Mouse (Mus musculus): ENCODE results near the gene Otulinl. TPM values are rescaled to one million over a fixed set of nuclear protein-coding genes. Genes with fewer than 3 reads are reported as not detected.
"Not testable (repeated sequence)": the region's sequence is repeated elsewhere in the genome, so short reads cannot be mapped to it uniquely, and the experiment has no call there.

Otulinl gene
- total RNA-seq (2021): 1 to 10 TPM; 7.6 to 8.4 TPM
- long read RNA-seq, experiment 1, transcript Otulinl-202 (8 exons, 2,950 nt): major isoform, 9 of 14 reads
- long read RNA-seq, experiment 1, partial matches to known transcripts: 1 of 14 reads
- long read RNA-seq, experiment 1, other reads (novel, unspliced or antisense): 3 of 14 reads
- long read RNA-seq, experiment 2, partial matches to known transcripts: 0 of 4 reads
- long read RNA-seq, experiment 2, other reads (novel, unspliced or antisense): 0 of 4 reads

DNA sequence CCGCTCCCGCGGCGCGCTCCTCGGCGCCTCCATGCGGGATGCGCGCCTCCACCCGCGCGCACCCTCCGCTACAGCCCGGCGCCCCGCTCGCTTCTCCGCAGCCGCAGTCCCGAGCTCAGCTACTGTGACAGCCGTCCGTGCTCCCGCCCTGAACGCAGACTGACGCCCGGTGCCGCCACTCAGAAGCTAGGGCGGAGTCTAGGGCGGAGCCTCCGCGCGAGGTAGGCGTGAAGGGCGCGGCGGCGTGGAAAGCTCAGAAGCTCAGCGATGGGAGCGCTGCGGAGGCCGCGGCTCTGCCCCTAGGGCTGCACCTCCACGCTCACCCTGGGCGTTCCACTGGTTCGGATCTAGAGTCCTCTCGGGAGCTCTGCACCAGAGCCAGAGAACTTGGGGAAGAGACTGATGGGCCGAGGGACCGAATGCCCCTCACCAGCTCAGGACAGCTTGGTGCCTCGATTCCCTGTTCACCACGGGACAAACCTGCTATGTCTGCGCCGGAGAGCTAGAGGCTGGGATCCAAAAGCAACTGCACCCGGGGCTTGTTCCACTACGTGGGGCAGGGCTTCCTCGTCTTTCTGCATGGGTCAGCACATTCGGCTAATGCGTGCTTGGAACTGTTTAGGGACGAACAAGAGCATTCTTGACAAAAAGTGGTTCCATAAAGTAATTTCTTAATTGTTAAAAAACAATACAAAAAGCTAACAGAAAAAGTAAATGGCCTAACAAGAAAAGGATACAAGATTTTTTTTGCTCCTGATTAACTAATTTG is at the start of gene Otulinl:
TSS of gene Otulinl (minus strand) at position 161 of the 769 bp plus-strand sequence.
- peak; percentile 98 for DNase-seq

DNA sequence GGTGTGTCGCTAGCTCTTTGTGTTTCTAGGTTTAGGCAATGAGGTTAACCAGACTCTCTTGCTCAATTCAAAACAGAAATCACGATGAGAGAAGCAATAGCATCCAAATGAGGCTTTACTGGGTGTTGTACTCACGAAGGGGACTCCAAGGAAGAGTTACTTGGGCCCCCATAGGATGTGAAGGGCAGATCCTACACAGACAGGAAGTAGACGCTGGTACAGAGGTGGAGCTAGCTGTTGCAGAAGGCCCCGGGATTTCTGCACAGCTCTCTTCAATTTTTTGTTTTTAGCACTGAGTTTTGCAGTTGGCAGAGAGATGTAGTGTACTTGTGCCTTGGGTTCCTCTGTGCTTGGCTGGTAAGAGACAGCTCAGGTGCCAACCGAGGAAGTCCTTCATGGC is 44.8 kb upstream of the Otulinl start:
- DNase-seq: no peak

DNA sequence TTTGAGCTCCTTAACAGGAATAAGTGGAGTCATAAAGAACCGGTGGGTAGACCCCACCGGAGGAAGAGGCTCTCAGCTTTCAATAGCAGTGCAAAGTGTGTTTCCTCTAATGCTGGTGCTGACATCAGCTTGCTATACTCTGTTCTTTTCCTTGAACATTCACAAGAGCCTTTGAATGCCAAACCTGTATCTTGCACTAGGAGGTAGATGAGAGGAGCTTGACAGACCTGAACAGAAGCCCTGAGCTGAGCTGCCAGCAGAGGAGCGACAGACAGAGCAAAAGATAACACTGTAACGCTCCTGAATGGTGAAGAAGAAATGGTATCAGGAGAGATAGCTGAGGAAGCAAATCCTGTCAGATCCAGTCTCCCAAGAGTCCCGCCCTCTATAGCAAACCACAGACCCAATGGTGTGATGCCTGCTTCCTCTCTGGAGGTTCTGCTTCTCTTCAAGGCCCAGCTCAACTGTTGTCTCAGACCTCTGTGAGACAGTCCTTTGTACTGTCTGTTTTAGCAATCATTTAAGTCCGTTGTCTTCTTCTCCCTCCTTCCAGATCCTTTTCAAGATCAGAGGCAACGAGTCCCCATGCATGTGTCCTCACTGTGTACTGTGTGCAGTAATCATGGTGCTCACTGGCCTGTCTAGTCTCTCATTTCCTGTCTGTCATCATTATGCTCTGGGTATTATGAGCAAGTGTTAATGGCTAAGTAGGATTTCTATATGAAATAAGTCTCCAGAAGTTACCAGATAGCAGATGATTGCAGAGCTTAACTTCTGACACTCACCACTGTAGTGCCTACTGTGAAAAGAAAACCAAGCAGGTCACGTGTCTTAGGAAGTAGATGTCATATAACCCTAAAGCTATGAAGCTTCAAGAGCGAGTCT is 43.7 kb upstream of the Otulinl start:
- no peak for DNase-seq

DNA sequence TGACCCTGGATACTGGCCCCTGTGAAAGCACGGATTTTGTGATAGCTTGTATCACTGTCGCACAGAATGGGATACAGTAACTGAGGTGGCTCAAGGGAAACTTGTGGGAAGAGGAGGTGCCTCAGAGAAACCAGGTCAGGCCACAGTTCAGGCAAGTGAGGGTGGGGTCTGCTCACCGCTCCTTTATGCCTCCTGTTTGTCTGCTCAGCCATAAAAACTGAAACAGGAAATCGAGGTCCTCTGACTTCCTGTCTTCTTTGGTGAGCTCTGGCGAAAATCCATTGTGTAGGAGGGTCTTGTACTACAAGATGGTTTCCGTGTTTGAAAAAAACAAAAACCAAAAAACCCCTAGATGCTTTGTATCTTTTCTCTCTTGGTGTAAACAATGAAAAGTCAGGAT is 42.9 kb upstream of the Otulinl start:
- no peak for DNase-seq

DNA sequence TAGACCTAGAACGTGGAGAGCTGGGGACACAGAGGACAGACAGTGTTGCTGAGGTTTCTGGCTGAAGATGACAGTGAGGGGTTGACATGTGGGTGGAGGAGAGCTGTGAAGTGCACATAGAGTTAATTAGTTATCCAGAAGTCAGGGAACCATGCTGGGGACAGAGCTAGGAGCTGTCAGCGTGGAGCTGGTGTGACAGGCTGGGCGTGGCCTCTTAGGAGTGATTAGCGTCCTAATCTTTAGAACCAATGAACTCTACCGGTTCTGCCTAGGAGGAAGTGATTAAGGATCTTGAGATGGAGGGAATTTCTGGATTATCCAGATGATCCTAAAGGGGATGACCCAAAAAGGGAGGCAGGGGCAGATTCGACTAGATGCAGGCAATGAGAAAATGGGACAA is 42.4 kb upstream of the Otulinl start:
- DNase-seq: no peak

DNA sequence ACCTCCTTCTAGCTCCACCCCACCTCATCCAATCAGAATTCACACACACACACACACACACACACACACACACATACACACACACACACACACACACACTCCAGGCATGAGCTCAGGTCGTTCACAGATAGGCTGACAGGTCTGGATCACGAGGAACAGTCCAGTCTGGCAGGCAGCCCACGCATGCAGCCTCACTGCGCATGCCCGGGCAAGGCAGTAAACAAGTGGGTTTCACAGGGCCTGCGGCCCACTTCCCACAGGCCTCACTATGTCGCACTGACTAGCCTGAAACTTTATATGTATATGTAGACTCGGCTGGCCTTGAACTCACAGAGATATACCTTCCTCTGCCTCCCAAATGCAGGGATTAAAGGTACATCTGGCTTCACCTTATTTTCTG is 38.9 kb upstream of the Otulinl start:
- not testable (repeated sequence) for DNase-seq

DNA sequence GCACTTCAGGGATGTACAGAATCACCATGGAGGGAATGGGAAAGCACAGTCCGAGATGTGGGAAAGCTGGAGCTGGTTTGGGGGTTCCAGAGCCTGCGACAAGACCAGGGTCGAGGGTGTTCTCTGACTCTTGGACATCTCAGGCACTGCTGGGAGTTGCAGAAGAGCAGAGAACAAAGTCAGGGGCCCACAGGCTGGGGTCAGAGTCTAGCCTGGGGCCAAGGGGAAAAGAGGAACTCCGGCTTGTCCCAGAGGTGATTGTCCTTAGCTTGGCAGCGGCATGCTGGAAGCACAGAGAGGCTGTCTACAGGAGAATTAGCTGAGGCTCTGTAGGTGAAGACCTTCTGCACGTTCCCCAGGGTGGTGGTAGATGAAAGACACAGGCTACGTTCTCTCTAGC is 37.3 kb upstream of the Otulinl start:
- DNase-seq: no peak

DNA sequence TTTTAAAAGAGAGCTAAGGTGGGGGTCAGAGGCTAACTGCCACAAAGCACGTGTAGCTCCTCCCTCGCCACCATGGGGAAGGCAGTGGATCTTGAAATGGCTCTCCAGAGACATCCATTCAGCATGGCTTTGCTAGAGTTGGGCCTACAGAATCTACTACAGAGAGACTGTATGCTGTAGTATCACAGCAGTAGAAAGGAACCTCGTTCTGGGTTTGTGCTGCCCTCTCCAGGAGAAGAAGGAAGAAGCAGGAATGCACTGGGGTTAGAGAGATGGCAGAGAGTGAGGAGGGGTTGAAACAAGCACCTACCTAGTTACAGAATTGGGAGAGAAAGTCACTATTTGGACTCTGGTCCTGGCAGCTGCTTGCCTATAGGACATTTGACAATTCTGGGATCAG is 34.0 kb upstream of the Otulinl start:
- peak; percentile 35 for DNase-seq

DNA sequence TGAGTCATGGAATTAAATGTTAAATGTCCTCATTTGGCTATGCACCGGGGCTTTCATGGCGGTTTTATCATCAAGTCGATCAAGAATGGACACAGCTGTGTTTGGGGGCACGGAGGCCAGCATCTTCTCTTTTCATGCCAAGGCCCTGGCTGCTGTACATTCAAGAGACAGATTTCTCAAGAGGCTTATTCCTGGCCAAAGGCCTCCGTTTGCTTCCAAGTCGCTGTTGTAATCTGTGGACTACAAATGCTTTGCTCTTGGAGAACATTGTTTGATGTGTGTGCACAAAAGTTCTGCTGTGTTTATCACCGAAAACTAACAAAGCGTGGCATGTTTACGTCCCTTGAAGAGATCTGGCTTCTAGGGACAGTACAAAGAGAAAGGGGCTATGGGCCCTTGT is 29.3 kb upstream of the Otulinl start:
- peak; percentile 29 for DNase-seq

DNA sequence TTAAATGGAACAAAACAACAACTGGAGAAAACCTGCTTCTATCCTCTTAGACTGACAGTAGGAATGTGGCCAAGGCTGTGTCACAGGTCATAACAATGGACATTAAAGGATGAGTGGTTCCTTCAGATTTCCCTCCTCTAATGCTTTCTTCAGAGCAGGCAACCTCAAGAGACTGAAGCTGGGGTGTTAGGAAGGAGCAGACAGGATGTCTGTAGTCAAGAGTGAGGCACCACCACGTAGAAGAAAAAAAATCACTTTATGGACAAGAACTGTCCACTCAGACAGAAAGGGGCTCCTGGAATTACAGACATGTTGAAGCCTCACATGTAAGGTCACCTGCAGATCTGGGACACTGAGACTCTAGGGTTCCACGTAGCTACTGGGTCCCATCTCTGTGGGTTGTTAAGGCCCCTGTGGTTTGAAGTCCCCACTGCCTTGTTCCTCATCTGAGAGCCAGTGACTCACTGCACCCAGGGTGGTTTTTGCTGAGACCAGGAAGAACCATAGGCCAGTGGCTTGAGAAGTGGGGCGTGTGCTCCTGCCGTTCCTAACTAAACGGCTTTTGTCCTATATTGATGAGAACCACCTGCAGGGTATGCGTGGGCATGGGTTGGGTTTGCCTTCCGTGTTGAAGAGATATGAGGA is 27.7 kb upstream of the Otulinl start:
- no peak for DNase-seq

DNA sequence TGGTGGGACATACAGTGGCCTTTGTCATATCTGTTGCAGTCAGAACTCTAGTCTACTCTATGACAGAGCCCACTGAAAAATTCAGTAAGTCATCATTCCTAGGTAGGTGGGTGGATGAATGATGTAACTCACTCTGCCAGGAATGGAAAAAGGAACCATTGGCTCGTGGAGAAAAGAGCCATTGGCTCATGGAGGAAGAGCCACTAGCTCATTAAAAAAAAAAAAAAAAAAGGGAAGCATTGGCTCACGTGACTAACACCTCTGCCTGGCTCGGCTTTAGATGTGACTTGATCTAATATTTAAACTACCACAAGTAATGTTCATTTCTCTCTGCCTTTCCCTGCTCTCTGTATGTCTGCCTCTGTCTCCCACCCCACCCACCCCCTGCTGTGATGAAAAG is 27.1 kb upstream of the Otulinl start:
- DNase-seq: no peak

DNA sequence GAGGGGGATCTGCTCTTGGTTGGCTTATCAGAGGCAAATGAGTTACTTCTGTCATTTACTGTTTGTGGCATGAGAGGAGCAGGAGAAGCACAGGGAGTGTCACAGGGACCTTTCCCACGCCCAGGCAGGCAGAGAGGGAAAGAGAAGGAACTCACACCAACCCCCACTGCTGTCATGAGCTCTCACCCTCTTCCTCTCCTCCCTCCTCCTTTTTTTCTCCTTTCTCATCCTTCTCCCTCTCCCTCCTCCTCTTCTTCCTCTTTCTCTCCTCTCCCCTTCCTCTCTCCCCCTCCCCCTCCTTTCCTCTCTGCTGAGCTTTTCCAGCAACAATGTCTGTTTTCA is 21.6 kb upstream of the Otulinl start:
- no peak for DNase-seq

DNA sequence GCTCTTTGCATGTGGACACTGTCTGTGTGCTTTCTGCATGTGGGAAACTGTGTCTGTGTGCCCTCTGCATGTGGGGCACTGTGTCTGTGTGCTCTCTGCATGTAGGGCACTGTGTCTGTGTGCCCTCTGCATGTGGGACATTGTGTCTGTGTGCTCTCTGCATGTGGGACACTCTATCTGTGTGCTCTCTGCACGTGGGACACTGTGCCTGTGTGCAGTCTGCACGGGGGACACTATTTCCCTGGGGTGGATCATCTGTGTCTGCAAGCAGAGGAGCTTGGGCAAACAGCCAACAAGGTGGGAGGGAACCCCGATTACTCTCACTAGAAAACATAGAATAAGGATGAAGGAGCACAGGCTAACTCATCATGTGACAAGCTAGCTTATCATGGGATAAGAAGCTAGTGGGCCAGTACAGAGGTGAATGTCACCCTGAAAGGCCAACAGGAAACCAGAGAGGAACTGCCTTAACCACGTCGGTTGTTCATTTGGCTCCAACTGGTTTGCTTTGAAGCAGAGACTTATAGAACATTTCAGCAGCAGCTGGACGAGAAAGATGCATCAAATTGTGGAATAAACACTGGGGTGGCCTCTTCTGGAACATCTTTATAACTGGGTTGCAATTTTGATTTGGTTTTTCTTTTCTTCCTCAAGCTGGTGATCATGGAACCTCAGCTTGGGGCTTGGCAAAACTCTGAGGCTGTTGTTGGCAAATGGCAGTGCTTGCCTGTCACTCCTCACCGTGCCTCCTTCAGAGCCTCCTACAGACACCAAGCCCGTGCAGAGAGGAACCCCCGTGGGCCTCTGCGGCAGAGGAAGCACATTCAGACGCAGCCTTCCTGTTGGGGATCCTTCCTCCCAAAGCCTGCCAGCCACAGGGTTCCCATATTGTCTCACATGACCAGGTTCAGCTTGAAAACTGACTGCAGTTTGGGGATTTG is 20.9 kb upstream of the Otulinl start:
- DNase-seq: no peak

DNA sequence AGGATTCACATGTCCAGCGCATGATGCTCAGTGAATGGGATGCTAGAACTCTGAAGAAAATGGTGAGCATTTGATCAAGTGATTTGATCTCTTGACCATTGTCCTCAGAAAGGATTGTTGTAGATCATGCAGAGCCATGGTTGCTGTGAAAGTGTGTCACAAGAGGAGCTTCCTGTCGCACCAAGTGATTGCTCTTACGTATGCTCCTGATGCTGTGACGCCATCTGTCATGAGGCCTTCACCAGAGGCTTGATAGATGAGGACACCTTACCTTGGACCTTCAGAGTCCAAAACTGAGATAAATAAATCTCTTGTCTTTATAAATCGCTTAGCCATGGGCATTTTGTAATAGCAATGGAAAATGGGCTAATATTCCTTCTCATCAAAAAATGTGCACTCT is 16.3 kb upstream of the Otulinl start:
- DNase-seq: no peak

DNA sequence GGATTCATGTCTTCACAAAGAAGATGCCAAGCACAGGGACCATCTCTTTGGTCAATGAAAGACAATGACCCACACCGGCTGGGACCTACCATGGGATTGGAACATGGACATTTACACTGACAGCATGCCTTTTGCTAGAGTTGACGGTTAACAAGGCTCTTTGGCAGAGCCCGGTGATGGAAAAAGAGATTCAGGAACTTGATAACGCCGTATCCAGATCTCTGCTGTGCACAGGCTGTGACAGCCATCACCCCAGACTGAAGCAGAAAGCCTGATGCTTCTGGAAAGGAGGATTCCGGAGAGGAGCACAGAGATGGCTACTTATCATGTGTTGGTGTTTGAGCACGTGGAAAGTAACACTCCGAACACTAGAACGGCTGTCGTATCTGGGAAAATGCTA is 11.9 kb upstream of the Otulinl start:
- no peak for DNase-seq

DNA sequence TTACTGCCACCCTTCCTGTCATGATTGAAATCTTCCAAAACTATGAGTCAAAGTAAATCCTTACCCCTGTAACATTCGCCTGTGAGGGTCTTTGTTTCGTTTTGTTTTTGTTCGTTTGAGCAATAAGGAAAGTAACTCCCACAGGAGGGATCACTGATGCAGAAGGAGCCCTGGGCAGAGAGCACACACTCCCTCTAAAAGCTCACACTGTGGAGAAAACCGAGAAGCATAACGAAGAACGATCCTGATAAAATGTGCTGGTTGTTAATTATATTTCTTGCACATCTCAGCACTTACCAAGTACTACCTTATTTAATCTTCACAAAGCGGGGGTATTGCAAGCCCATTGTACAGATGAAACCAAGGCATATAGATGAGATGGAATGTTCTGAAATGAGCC is 10.8 kb upstream of the Otulinl start:
- DNase-seq: no peak

DNA sequence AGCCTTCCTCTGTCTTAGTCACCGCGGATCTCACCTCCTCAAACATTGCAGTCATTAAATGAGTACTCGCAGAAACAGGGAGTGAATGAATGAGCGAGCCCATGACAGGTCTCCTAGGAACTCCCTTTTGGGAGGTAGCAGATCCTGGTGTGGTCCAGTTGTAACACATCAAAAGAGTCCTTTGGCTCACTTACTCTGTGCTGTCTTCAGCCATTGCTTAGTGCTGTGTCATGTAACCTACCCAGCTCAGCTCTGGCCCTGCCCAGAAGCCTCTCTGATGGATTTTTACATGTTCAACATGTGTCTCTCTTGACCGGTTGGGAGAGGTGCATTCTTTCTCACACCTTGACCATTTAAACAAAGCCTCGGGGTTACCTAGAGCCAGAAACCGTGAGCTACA is 9.8 kb upstream of the Otulinl start:
- no peak for DNase-seq

DNA sequence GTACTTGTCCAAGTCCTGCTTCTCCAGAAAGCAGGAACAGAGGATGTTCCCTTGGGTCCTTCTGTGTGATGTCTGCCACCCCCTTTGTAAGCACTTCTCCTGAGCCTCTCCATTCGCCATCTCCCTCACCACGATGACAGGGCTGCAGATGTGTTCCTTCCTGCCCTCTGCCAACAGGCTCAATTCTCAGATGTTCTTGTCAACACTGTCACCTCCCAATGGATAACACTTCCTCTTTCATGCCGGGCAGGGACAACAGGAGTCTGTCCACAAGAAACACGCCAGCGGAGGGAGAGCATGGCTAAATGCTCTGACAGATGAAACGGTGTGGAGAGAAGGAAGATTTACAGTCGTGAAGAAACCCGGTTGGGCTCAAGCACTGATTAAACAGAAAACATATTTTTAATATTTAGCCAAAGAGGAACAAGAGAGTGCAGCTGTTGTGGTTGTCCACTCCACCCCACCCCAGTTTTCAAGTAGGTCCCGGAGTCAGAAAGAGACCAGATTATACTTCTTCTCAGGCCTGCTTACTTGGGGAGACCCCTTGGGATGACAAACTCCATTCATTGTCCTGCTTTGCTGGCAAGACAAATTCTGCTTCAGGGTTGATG is 6.8 kb upstream of the Otulinl start:
- DNase-seq: no peak

DNA sequence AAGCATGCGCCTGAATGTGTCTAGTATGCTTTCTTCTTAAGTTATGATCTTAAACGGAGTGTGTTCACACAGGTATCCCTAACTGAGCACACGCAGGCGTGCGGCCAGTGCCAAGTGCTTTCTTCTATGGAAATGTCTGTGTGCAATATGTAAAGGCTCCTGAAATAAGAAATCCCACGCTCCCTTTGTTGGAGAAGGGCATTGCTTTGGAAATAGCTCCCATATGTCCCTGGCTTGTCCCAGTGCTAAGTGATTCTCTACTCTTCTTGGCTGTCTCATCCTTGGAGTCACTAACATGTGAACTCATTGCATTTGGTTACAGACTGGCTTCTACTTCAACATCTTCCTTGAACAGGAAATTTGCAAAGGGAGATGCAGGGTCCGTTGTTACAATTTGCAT is 3.4 kb upstream of the Otulinl start:
- no peak for DNase-seq

DNA sequence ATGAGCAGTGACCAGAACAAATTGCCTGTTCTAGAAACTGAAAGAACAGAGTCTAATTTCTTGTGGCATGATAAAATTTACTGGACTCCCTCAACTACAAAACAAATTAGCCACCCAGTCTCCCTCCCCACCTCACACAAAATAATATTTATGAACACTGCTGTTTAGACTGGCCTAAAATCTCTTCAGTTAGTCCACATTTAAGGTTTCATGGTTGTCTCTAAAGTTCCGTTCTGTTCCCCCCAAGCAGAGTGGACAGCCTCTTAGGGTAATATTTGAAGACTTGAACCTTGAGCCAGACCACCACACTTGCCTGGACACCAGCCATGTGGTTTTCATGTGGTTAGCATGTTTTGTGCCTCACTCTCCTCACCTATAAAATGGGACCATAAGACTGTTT is 1.8 kb upstream of the Otulinl start:
- no peak for DNase-seq

DNA sequence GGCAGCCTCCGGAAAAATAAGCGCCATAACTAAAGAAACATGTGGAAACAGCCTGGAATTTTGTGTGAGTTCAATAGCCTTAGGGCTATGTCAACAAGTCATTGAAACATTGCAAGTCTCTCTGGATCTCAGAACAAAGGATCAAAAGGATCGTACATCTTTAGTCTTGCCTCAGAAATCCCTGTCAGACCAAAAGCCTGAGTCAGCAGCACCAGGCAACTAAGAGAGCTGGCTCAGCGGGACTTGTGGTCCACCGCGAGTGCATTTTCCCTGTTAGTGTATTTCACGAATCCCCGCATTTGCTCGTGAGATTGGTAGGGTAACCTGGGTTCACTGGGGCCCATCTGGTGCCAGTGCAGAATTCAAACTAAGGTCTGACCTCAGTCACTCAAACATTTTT is 1.2 kb upstream of the Otulinl start:
- no peak for DNase-seq
